Mouse (Mus musculus) lung, postnatal 0 days (tissue): ENCODE measurements around the gene Gpc3.

Source experiments
- CTCF ChIP-seq: IDR thresholded peaks from 2 replicates; pipeline ENCODE4 v1.5.1; 2016; ENCODE audit warnings: antibody characterized with exemption, mild to moderate bottlenecking
- EP300 ChIP-seq: IDR thresholded peaks from 2 replicates; pipeline ENCODE4 v1.6.1; 2016; ENCODE audit warnings: antibody characterized with exemption, mild to moderate bottlenecking, control low read depth

- TF ChIP-seq CTCF (no peak), EP300 (no peak)
These were observed at the start of gene Gpc3 for GRCm38 (mm10) chrX:52613328-52614030.
